Mouse (Mus musculus) small intestine, adult 2 months (tissue): Measurements from ENCODE around the gene Sc5d. TPM values are rescaled to one million over a fixed set of nuclear protein-coding genes. Genes with fewer than 3 reads are reported as not detected.

ENCODE experiments used
- H3K27ac ChIP-seq: fragments of 200-500 bp; 2 replicates; pipeline ENCODE4 v1.5.1; 2012; ENCODE audit warnings: low read depth, low read length, control low read depth, inconsistent platforms; ENCODE audit not compliant: insufficient read depth
- H3K27me3 ChIP-seq: fragments of 200-500 bp; 2 replicates; pipeline ENCODE4 v1.6.1; 2012; ENCODE audit warnings: mild to moderate bottlenecking, moderate library complexity, low read length, inconsistent platforms; ENCODE audit not compliant: control insufficient read depth, insufficient read depth
- H3K36me3 ChIP-seq: fragments of 200-500 bp; 2 replicates; pipeline ENCODE4 v1.6.1; 2012; ENCODE audit warnings: mild to moderate bottlenecking, low read length, control low read depth, inconsistent platforms; ENCODE audit not compliant: control insufficient read depth, insufficient read depth
- H3K4me1 ChIP-seq: fragments of 200-500 bp; 2 replicates; pipeline ENCODE4 v1.6.1; 2012; ENCODE audit warnings: low read length, inconsistent platforms, mixed read lengths; ENCODE audit not compliant: control insufficient read depth, insufficient read depth, insufficient read length
- H3K4me3 ChIP-seq: fragments of 200-500 bp; 2 replicates; pipeline ENCODE4 v1.5.1; 2012; ENCODE audit warnings: low read depth, mild to moderate bottlenecking, control low read depth, inconsistent platforms, low read length, moderate library complexity
- CTCF ChIP-seq: fragments of 200-500 bp; IDR thresholded peaks from 2 replicates; pipeline ENCODE4 v1.5.1; 2012; ENCODE audit warnings: low read depth, mild to moderate bottlenecking, control low read depth, inconsistent platforms, low read length, moderate library complexity, mixed read lengths; ENCODE audit not compliant: insufficient replicate concordance, insufficient read length; ENCODE audit errors: extremely low read depth
- POLR2A ChIP-seq: fragments of 200-500 bp; IDR thresholded peaks from 2 replicates; pipeline ENCODE4 v1.6.1; 2012; ENCODE audit warnings: low read depth, mild to moderate bottlenecking, control low read depth, inconsistent platforms, low read length, moderate library complexity
- WGBS: fragments of 180-500 bp; shearing (Covaris S2); methylation state at CpG from one replicate; pipeline ENCODE4 v1.1.7; 2018; 5-methylcytosine and 5-hydroxymethylcytosine counted together
- polyA plus RNA-seq: library from polyadenylated mRNA; depleted of rRNA; stranded (reverse); fragments of >200 nt; gene quantifications from 2 replicates; pipeline ENCODE4 v1.2.3, GENCODE M21; 2012

Gene Sc5d
- polyA plus RNA-seq, 1 experiment = 90.5 TPM

- 15% methylated on average over 11 of the region's 11 CpGs for WGBS
- Histone ChIP-seq H3K4me3 (no peak overlapping the region), H3K27ac (no peak overlapping the region), H3K27me3 (no peaks in the 10 kb centered on the region), H3K36me3 (no peaks in the 10 kb centered on the region), H3K4me1 (peaks cover 15% of the 10 kb centered on the region; the same call in 1 of the 2 replicates)
- no peak; the same call in 1 of the 2 replicates for TF ChIP-seq CTCF
Observed at GRCm38 (mm10) chr9:42240583-42240992, 23.5 kb downstream of the Sc5d start.

DNA sequence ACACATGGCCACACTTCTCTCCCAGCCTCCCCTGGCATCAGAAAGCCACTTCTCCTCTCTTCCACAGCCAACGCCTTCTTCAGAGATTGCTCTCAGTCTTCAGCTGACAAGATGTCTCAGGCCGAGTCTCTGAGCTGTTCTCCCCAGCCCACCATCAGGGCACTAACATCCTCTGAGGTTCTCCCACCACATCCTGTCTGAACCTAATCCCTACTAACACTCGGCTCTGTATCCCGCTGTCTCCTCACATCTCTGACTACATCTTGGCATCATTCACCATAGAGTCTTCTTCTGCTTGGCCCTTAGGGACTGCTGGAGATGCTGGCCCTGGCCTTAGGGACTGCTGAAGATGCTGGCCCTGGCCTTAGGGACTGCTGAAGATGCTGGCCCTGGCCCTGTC is 25.2 kb downstream of the Sc5d start:
- Histone ChIP-seq H3K36me3 (no peaks in the 10 kb centered on the region), H3K4me1 (peaks cover 7% of the 10 kb centered on the region; the same call in 1 of the 2 replicates), H3K4me3 (no peak overlapping the region), H3K27ac (no peak overlapping the region), H3K27me3 (no peaks in the 10 kb centered on the region)
- WGBS = 80% methylated on average over 4 of the region's 4 CpGs
- TF ChIP-seq CTCF (no peak), POLR2A (no peak)

GRCm38 (mm10) chr9:42231116-42231515 is 32.9 kb downstream of the Sc5d start:
- Histone ChIP-seq H3K27me3 (no peaks in the 10 kb centered on the region), H3K4me1 (peaks cover 9% of the 10 kb centered on the region; the same call in 1 of the 2 replicates), H3K4me3 (no peak overlapping the region), H3K27ac (no peak overlapping the region), H3K36me3 (no peaks in the 10 kb centered on the region)
- TF ChIP-seq POLR2A (no peak), CTCF (no peak)
- WGBS = 65% methylated on average over 5 of the region's 5 CpGs

DNA sequence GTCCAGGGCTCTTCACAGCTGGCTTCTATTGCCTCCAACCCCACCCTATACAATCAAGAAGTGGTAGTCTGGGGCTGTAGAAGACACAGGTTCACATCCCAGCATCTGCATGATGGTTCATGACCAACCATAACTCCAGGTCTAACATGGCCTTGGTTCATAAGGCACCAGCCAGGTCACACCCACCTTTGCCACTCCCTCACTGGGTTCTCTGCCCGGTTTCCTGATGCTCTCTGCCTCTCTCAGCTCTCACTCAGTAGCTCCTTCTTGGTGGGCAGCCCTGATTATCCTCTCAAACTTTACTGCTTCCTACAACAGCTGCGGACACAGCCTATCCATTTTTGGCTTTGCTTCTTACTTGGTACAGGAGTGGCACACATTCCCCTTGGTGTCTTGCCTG is 33.7 kb downstream of the Sc5d start:
- Histone ChIP-seq H3K4me3 (no peak overlapping the region), H3K27me3 (no peaks in the 10 kb centered on the region), H3K36me3 (no peaks in the 10 kb centered on the region), H3K27ac (no peak overlapping the region), H3K4me1 (peaks cover 9% of the 10 kb centered on the region; the same call in 1 of the 2 replicates)
- TF ChIP-seq POLR2A (no peak), CTCF (no peak)
- WGBS = 53% methylated on average over 2 of the region's 2 CpGs

- TF ChIP-seq POLR2A = no peak
- no peak for TF ChIP-seq CTCF
- WGBS = 79% methylated on average over 12 of the region's 12 CpGs
- no peaks in the 10 kb centered on the region for H3K36me3 ChIP-seq
- H3K27me3 ChIP-seq = no peaks in the 10 kb centered on the region
- no peak overlapping the region for H3K27ac ChIP-seq
- peaks cover 9% of the 10 kb centered on the region; the same call in 1 of the 2 replicates for H3K4me1 ChIP-seq
- H3K4me3 ChIP-seq = no peak overlapping the region
Observed at GRCm38 (mm10) chr9:42229465-42230110, 34.5 kb downstream of the Sc5d start.

GRCm38 (mm10) chr9:42227804-42228203 is 36.3 kb downstream of the Sc5d start:
- H3K27ac ChIP-seq = no peak overlapping the region
- H3K4me3 ChIP-seq = no peak overlapping the region
- no peak for TF ChIP-seq POLR2A
- H3K36me3 ChIP-seq = no peaks in the 10 kb centered on the region
- WGBS = 44% methylated on average over 1 of the region's 1 CpGs
- peaks cover 9% of the 10 kb centered on the region; the same call in 1 of the 2 replicates for H3K4me1 ChIP-seq
- H3K27me3 ChIP-seq = no peaks in the 10 kb centered on the region

- TF ChIP-seq CTCF (no peak), POLR2A (no peak)
- Histone ChIP-seq H3K4me1 (peaks cover 2% of the 10 kb centered on the region; the same call in 1 of the 2 replicates), H3K36me3 (no peaks in the 10 kb centered on the region), H3K27ac (no peak overlapping the region), H3K27me3 (no peaks in the 10 kb centered on the region), H3K4me3 (no peak overlapping the region)
- 67% methylated on average over 12 of the region's 12 CpGs for WGBS
Observed at GRCm38 (mm10) chr9:42219001-42219660, 44.9 kb downstream of the Sc5d start.
